Mouse (Mus musculus): Measurements from ENCODE around the gene Fam160a1. TPM values are rescaled to one million over a fixed set of nuclear protein-coding genes. Genes with fewer than 3 reads are reported as not detected.

The Fam160a1 gene
- total and polyA plus RNA-seq, 3 experiments = 25.0 to 68.1 (median 47.0) TPM

DNA sequence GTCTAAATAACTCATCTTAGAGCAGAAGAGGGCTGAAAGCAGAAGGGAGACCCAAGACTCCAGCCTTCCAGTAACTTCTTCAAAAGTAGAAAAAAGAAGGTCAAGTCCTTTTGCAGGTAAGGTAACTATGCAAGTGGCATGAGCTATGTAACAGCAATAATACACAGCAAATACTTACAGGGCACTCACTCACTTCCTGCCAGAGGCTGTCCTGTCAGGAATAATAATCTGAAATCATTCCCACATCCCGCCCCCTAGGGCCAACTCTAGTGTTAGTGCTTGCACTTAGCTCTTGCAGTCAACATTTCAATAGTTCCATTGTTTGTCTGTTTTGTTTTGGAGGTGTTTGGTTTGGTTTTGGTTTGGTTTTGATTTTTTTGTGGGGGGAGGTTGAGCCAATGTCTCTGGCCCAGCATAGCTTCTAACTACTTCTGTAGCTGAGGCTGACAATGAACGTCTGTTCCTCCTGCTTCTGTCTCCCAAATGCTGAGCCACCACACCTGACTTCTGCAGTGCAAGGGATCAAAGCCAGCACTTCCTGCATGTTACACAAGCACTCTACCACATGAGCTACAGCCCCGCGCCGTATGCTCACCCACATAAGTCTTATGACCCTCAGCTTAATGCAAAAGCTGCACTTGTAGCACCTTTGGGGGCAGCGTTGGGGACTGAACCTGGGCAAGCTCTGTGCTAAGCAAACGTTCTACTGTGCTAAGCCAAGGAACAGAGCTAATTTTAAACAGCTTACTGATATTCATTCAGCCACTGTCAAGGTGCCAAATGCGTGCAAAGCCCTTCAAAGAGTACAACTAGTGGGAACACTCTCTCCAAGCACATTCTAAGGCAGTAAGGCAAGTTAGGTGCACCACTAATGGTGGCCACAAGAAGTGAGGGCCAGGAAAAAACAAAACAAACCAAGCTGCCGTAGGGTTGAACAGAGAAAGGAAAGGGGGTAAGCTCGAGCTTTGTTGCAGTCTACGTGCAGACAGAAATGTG, 41.3 kb upstream of the Fam160a1 start:
- H3K79me2 ChIP-seq (replicated peaks; ENCODE audit: control insufficient read depth, insufficient read depth, low read length) = peaks cover 2% of the 10 kb centered on the region; the same call in 1 of the 2 replicates
- peak; percentile 47 to 72 for DNase-seq
- peaks cover 9% of the 10 kb centered on the region for H3K4me1 ChIP-seq (ENCODE audit: control insufficient read depth, insufficient read depth, low read length)
- peak overlapping the region; percentile 84 for H3K27ac ChIP-seq
- H3K27me3 ChIP-seq (ENCODE audit: control insufficient read depth, insufficient read depth, low read length) = no peaks in the 10 kb centered on the region
- no peak overlapping the region; the same call in 1 of the 2 replicates for H3K4me3 ChIP-seq
- H3K36me3 ChIP-seq (ENCODE audit: control insufficient read depth, insufficient read depth, low read length) = peaks cover 16% of the 10 kb centered on the region
- intact Hi-C loops (cut with DNase I) = no loop called here
- 37% methylated on average over 11 of the region's 11 CpGs for WGBS
- TF ChIP-seq CTCF (IDR thresholded peaks at IDR 0.05) (peak; percentile 11; the same call in 1 of the 2 replicates), POLR2A (IDR thresholded peaks at IDR 0.05; ENCODE audit: insufficient read depth, low read depth, low read length) (no peak), EP300 (IDR thresholded peaks at IDR 0.05; ENCODE audit: insufficient read depth, low read depth, low read length) (0 out of 2 replicates have a peak, but pooled peaks have one; percentile 45)
- peak overlapping the region; percentile 38; the same call in 1 of the 2 replicates for H3K9ac ChIP-seq (ENCODE audit: low read depth, low read length)

DNA sequence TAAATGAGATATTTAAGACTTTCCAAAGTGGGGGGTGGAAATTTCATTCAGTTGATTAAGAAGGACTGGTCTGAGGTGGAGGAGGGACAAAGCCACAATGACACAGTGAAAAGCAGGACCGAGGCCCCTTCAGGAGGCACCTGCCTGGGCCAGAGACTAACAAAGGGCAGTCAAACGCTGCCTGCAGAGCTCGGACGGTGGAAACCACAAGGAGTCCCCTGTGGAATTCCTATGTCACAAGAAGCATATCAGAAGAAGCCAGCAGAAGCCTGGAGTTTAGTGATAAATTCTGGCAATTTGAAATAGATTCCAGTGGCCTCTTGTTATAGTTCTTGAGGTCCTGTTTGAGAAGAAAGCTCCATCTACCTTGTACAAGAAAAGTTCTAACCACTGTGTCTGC, 40.0 kb upstream of the Fam160a1 start:
- peaks cover 15% of the 10 kb centered on the region for H3K36me3 ChIP-seq (ENCODE audit: control insufficient read depth, insufficient read depth, low read length)
- peak overlapping the region; percentile 84 for H3K27ac ChIP-seq
- H3K79me2 ChIP-seq (replicated peaks; ENCODE audit: control insufficient read depth, insufficient read depth, low read length) = peaks cover 4% of the 10 kb centered on the region; the same call in 1 of the 2 replicates
- intact Hi-C loops (cut with DNase I) = no loop called here
- peaks cover 9% of the 10 kb centered on the region for H3K4me1 ChIP-seq (ENCODE audit: control insufficient read depth, insufficient read depth, low read length)
- H3K4me3 ChIP-seq = no peak overlapping the region
- DNase-seq = no peak
- no peak for TF ChIP-seq CTCF (IDR thresholded peaks at IDR 0.05)
- no peak for TF ChIP-seq EP300 (IDR thresholded peaks at IDR 0.05; ENCODE audit: insufficient read depth, low read depth, low read length)
- no peak overlapping the region for H3K9ac ChIP-seq (ENCODE audit: low read depth, low read length)
- no peaks in the 10 kb centered on the region for H3K27me3 ChIP-seq (ENCODE audit: control insufficient read depth, insufficient read depth, low read length)
- 38% methylated on average over 4 of the region's 4 CpGs for WGBS

DNA sequence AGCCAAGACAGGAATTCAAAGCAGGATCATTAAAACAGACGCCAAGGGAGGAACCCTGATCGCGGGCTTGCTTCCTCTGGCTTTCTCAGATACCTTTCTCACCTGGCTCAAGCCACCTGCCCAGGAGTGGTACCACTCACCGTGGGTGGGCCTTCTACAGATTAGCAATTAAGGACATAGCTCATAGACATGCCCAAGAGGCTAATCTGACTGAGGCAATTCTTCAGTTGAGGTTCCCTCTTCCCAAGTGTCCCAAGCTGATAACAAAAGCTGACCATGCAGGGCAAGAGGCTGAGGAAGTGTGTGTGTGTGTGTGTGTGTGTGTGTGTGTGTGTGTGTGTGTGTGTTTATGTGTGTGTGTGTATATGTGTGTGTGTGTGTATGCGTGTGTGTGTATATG, 38.9 kb upstream of the Fam160a1 start:
- H3K27me3 ChIP-seq (ENCODE audit: control insufficient read depth, insufficient read depth, low read length) = no peaks in the 10 kb centered on the region
- no peak overlapping the region for H3K4me3 ChIP-seq
- no peak overlapping the region for H3K27ac ChIP-seq
- peaks cover 14% of the 10 kb centered on the region for H3K36me3 ChIP-seq (ENCODE audit: control insufficient read depth, insufficient read depth, low read length)
- intact Hi-C loops (cut with DNase I) = no loop called here
- peaks cover 7% of the 10 kb centered on the region for H3K4me1 ChIP-seq (ENCODE audit: control insufficient read depth, insufficient read depth, low read length)
- WGBS = 50% methylated on average over 5 of the region's 5 CpGs
- TF ChIP-seq POLR2A (IDR thresholded peaks at IDR 0.05; ENCODE audit: insufficient read depth, low read depth, low read length) (no peak), EP300 (IDR thresholded peaks at IDR 0.05; ENCODE audit: insufficient read depth, low read depth, low read length) (no peak), CTCF (IDR thresholded peaks at IDR 0.05) (no peak)
- no peak overlapping the region for H3K9ac ChIP-seq (ENCODE audit: low read depth, low read length)
- DNase-seq = no peak
- H3K79me2 ChIP-seq (replicated peaks; ENCODE audit: control insufficient read depth, insufficient read depth, low read length) = peaks cover 4% of the 10 kb centered on the region; the same call in 1 of the 2 replicates

DNA sequence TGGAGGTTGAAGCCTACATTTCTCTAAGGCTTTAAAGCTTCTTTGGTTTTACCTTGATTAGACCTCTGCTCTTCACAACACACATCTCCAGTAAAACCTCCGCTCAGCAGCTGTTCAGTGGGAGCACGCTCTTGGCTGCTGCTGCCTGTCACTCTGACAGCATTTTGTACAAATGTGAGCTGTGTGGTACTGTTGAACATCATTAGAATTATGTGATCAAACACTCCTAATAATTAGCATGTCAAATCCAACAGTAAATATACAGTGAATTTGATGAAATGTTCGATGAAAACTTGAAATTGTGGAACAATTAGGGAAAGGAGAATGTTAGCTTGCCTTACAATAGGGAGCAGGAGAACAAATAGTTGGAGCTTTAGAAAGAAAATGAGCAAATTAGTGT, 38.0 kb upstream of the Fam160a1 start:
- intact Hi-C loops (cut with DNase I) = no loop called here
- TF ChIP-seq EP300 (IDR thresholded peaks at IDR 0.05; ENCODE audit: insufficient read depth, low read depth, low read length) (no peak), POLR2A (IDR thresholded peaks at IDR 0.05; ENCODE audit: insufficient read depth, low read depth, low read length) (no peak), CTCF (IDR thresholded peaks at IDR 0.05) (no peak)
- H3K79me2 ChIP-seq (replicated peaks; ENCODE audit: control insufficient read depth, insufficient read depth, low read length) = peaks cover 4% of the 10 kb centered on the region; the same call in 1 of the 2 replicates
- H3K9ac ChIP-seq (ENCODE audit: low read depth, low read length) = no peak overlapping the region
- DNase-seq = no peak
- H3K36me3 ChIP-seq (ENCODE audit: control insufficient read depth, insufficient read depth, low read length) = peaks cover 14% of the 10 kb centered on the region
- no peak overlapping the region for H3K27ac ChIP-seq
- peaks cover 7% of the 10 kb centered on the region for H3K4me1 ChIP-seq (ENCODE audit: control insufficient read depth, insufficient read depth, low read length)
- 88% methylated on average over 3 of the region's 3 CpGs for WGBS
- no peak overlapping the region for H3K4me3 ChIP-seq
- no peaks in the 10 kb centered on the region for H3K27me3 ChIP-seq (ENCODE audit: control insufficient read depth, insufficient read depth, low read length)

DNA sequence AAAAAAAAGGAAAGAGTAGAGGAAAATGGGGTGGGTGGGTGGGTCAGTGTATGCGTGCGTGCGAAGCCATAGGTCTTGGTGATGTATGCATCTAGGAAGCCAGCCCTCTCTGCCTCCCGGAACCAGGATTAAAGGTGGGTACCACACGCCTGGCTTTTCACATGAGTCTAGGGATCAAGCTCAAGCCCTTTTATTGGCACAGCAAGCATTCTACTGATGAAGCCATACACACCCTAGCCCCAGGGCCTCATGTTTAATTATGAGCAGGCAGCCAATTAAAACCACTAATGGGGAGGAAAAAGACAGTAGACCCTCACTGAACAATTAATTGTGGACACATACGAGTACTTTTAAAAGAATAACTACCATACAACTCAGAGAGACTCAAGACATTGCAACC, 37.1 kb upstream of the Fam160a1 start:
- no peak overlapping the region for H3K4me3 ChIP-seq
- H3K27ac ChIP-seq = no peak overlapping the region
- peaks cover 6% of the 10 kb centered on the region for H3K4me1 ChIP-seq (ENCODE audit: control insufficient read depth, insufficient read depth, low read length)
- no peak overlapping the region for H3K9ac ChIP-seq (ENCODE audit: low read depth, low read length)
- WGBS = 91% methylated on average over 6 of the region's 6 CpGs
- intact Hi-C loops (cut with DNase I) = loop anchor here (5.0 kb wide), 1 partner anchor 63 kb away; no protein-coding TSS in a partner anchor
- TF ChIP-seq EP300 (IDR thresholded peaks at IDR 0.05; ENCODE audit: insufficient read depth, low read depth, low read length) = no peak
- DNase-seq = no peak
- peaks cover 14% of the 10 kb centered on the region for H3K36me3 ChIP-seq (ENCODE audit: control insufficient read depth, insufficient read depth, low read length)
- peaks cover 4% of the 10 kb centered on the region; the same call in 1 of the 2 replicates for H3K79me2 ChIP-seq (replicated peaks; ENCODE audit: control insufficient read depth, insufficient read depth, low read length)
- H3K27me3 ChIP-seq (ENCODE audit: control insufficient read depth, insufficient read depth, low read length) = no peaks in the 10 kb centered on the region

DNA sequence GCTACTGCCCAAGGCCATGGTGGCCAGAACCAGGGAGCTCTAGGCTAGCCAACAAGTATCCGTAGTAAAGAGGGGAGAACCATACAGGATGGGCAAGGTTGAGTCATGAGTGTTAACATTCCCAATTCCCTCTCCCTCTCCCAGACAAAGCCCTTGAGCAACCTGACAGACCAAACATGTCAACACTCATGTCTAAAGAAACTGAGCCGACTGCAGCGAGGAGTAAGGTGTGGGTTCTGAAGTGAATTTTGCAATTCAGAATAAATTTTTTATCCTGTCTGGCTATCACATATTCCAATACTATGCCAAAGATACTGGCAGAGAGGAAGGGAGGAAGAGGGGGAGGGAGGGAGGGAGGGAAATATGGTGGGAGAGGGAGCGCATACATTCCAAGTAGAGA, 36.6 kb upstream of the Fam160a1 start:
- Histone ChIP-seq H3K36me3 (ENCODE audit: control insufficient read depth, insufficient read depth, low read length) (peaks cover 14% of the 10 kb centered on the region), H3K9ac (ENCODE audit: low read depth, low read length) (no peak overlapping the region), H3K4me3 (no peak overlapping the region), H3K4me1 (ENCODE audit: control insufficient read depth, insufficient read depth, low read length) (peaks cover 5% of the 10 kb centered on the region), H3K27ac (no peak overlapping the region), H3K79me2 (replicated peaks; ENCODE audit: control insufficient read depth, insufficient read depth, low read length) (peaks cover 4% of the 10 kb centered on the region; the same call in 1 of the 2 replicates), H3K27me3 (ENCODE audit: control insufficient read depth, insufficient read depth, low read length) (no peaks in the 10 kb centered on the region)
- intact Hi-C loops (cut with DNase I) = loop anchor here (5.0 kb wide), 1 partner anchor 64 kb away; no protein-coding TSS in a partner anchor
- 71% methylated on average over 4 of the region's 4 CpGs for WGBS
- TF ChIP-seq CTCF (IDR thresholded peaks at IDR 0.05) (no peak), POLR2A (IDR thresholded peaks at IDR 0.05; ENCODE audit: insufficient read depth, low read depth, low read length) (no peak), EP300 (IDR thresholded peaks at IDR 0.05; ENCODE audit: insufficient read depth, low read depth, low read length) (no peak)
- DNase-seq = no peak
